Mouse (Mus musculus) megakaryocyte, embryonic 14.5 days (primary cell): Measurements from ENCODE around the gene Sik3.

Experiments
- FLI1 ChIP-seq: IDR thresholded peaks from 2 replicates; pipeline ENCODE4 v1.6.1; 2012; ENCODE audit warnings: low read length, inconsistent platforms, mixed read lengths
- GATA1 ChIP-seq: IDR thresholded peaks from 3 replicates; pipeline ENCODE4 v1.6.1; 2012; ENCODE audit warnings: mixed read lengths, low read length, inconsistent platforms, borderline replicate concordance

DNA sequence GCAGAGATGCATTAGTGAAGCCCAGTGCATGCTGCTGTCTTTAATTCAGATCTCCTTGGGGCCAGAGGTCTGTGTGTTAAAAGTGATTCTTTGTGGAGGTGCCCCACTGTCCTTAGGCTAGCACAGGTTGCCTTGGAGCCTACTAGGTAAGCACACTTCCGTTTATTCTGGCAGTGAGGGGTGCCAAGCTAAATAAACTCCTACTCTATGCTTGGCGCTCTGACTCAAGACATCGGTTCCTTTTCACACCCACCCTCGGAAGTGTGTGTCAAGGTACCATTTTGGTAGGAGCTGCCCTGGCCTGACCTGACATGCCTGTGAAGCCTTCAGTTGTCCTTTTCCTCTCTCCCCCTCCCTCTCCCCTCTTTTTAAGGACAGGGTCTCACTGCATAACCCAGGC is 201.7 kb downstream of the Sik3 start:
- TF ChIP-seq GATA1 (no peak), FLI1 (no peak)
